Mouse (Mus musculus) C2C12 (cell line): ENCODE data around the gene Ak1. TPM values are rescaled to one million over a fixed set of nuclear protein-coding genes. Genes with fewer than 3 reads are reported as not detected.

Source experiments
- H3K27me3 ChIP-seq: one replicate; pipeline ENCODE4 v1.6.1; 2011; ENCODE audit not compliant: control insufficient read depth, insufficient read depth, insufficient read length
- H3K36me3 ChIP-seq: one replicate; pipeline ENCODE4 v1.6.1; 2011; ENCODE audit not compliant: control insufficient read depth, insufficient read depth
- H3K4me3 ChIP-seq: one replicate; pipeline ENCODE4 v1.5.1; 2011; ENCODE audit warnings: mild to moderate bottlenecking, control low read depth; ENCODE audit not compliant: poor library complexity, insufficient read depth, severe bottlenecking
- H3K79me2 ChIP-seq: one replicate; pipeline ENCODE4 v1.6.1; 2011; ENCODE audit not compliant: control insufficient read depth, insufficient read depth
- H3K79me3 ChIP-seq: one replicate; pipeline ENCODE4 v1.6.1; 2011; ENCODE audit warnings: low read depth, control low read depth
- H3ac ChIP-seq: one replicate; pipeline ENCODE3; 2011; ENCODE audit warnings: low read depth; ENCODE audit not compliant: control insufficient read depth, insufficient read length
- CEBPB ChIP-seq: IDR thresholded peaks from one replicate; pipeline ENCODE4 v1.6.1; 2011; ENCODE audit warnings: low read depth, mild to moderate bottlenecking, control low read depth, moderate library complexity
- CTCF ChIP-seq: IDR thresholded peaks from one replicate; pipeline ENCODE4 v1.5.1; 2011; ENCODE audit not compliant: control insufficient read depth, insufficient read depth, insufficient read length
- FOSL1 ChIP-seq: IDR thresholded peaks from one replicate; pipeline ENCODE4 v1.8.0; 2011; ENCODE audit warnings: mild to moderate bottlenecking, low read length; ENCODE audit not compliant: poor library complexity, insufficient read depth, severe bottlenecking
- MAX ChIP-seq: IDR thresholded peaks from one replicate; pipeline ENCODE4 v1.6.1; 2011; ENCODE audit warnings: mild to moderate bottlenecking, control low read depth
- MYOD1 ChIP-seq: IDR thresholded peaks from one replicate; pipeline ENCODE4 v1.6.1; 2011; ENCODE audit warnings: low read depth; ENCODE audit not compliant: control insufficient read depth, insufficient read length
- MYOG ChIP-seq: IDR thresholded peaks from one replicate; pipeline ENCODE4 v1.6.1; 2011; ENCODE audit not compliant: control insufficient read depth, insufficient read length; ENCODE audit errors: extremely low read depth
- USF1 ChIP-seq: IDR thresholded peaks from one replicate; pipeline ENCODE4 v1.6.1; 2011; ENCODE audit warnings: low read depth, mild to moderate bottlenecking, control low read depth, moderate library complexity
- long read RNA-seq, 2 experiments: library from polyadenylated mRNA; unstranded; transcript quantifications; one replicate each; pipeline ENCODE4 v2.0.0; 2019 to 2020
- polyA plus RNA-seq: library from polyadenylated mRNA; unstranded; fragments of >200 nt; fragmentation: generic; extraction: Trizol; gene quantifications from one replicate; pipeline ENCODE4 v1.2.1, GENCODE M21; 2012; ENCODE audit warnings: missing spikeins

Ak1 gene
- 184 TPM for polyA plus RNA-seq
- long read RNA-seq, experiment 1, transcript Ak1-202 (7 exons, 2,063 nt): minor isoform, 23 of 204 reads
- long read RNA-seq, experiment 1, transcript Ak1-201 (6 exons, 2,034 nt): major isoform, 41 of 204 reads
- long read RNA-seq, experiment 1, partial matches to known transcripts: 130 of 204 reads
- long read RNA-seq, experiment 1, other reads (novel, unspliced or antisense): 10 of 204 reads
- long read RNA-seq, experiment 2, transcript Ak1-202 (7 exons, 2,063 nt): minor isoform, 14 of 635 reads
- long read RNA-seq, experiment 2, transcript Ak1-201 (6 exons, 2,034 nt): major isoform, 152 of 635 reads
- long read RNA-seq, experiment 2, partial matches to known transcripts: 442 of 635 reads
- long read RNA-seq, experiment 2, other reads (novel, unspliced or antisense): 25 of 635 reads

- H3K79me3 ChIP-seq: no peaks in the 10 kb centered on the region
- peak within 1 kb of the TSS; percentile 13 for H3ac ChIP-seq
- peaks cover 22% of the 10 kb centered on the region for H3K36me3 ChIP-seq
- H3K79me2 ChIP-seq: no peaks in the 10 kb centered on the region
- H3K4me3 ChIP-seq: no peak within 1 kb of the TSS
- H3K27me3 ChIP-seq: no peaks in the 10 kb centered on the region
- no peak for TF ChIP-seq MYOD1
- no peak for TF ChIP-seq USF1
Measured at GRCm38 (mm10) chr2:32621517-32621859, at the start of gene Ak1. Ak1 (plus strand) TSS chr2:32621758.

GRCm38 (mm10) chr2:32572196-32572595 is 49.4 kb upstream of the Ak1 start:
- Histone ChIP-seq H3K79me2 (peaks cover 23% of the 10 kb centered on the region), H3K79me3 (peaks cover 18% of the 10 kb centered on the region), H3K4me3 (no peak overlapping the region), H3K27me3 (no peaks in the 10 kb centered on the region), H3ac (no peak overlapping the region), H3K36me3 (peaks cover 14% of the 10 kb centered on the region)
- TF ChIP-seq CEBPB (no peak), MYOD1 (no peak), FOSL1 (no peak), USF1 (no peak), CTCF (no peak), MAX (no peak), MYOG (no peak)

GRCm38 (mm10) chr2:32574497-32574896 is 47.1 kb upstream of the Ak1 start, which contains the start of gene Pip5kl1:
Pip5kl1 (plus strand) TSS chr2:32574797.
- peaks cover 23% of the 10 kb centered on the region for H3K79me2 ChIP-seq
- peaks cover 18% of the 10 kb centered on the region for H3K79me3 ChIP-seq
- peaks cover 14% of the 10 kb centered on the region for H3K36me3 ChIP-seq
- no peak within 1 kb of the TSS for H3ac ChIP-seq
- H3K27me3 ChIP-seq: no peaks in the 10 kb centered on the region
- TF ChIP-seq MAX: no peak
- no peak for TF ChIP-seq FOSL1
- TF ChIP-seq MYOG: no peak
- TF ChIP-seq MYOD1: no peak
- no peak for TF ChIP-seq CTCF
- TF ChIP-seq CEBPB: no peak
- no peak for TF ChIP-seq USF1
- no peak within 1 kb of the TSS for H3K4me3 ChIP-seq

DNA sequence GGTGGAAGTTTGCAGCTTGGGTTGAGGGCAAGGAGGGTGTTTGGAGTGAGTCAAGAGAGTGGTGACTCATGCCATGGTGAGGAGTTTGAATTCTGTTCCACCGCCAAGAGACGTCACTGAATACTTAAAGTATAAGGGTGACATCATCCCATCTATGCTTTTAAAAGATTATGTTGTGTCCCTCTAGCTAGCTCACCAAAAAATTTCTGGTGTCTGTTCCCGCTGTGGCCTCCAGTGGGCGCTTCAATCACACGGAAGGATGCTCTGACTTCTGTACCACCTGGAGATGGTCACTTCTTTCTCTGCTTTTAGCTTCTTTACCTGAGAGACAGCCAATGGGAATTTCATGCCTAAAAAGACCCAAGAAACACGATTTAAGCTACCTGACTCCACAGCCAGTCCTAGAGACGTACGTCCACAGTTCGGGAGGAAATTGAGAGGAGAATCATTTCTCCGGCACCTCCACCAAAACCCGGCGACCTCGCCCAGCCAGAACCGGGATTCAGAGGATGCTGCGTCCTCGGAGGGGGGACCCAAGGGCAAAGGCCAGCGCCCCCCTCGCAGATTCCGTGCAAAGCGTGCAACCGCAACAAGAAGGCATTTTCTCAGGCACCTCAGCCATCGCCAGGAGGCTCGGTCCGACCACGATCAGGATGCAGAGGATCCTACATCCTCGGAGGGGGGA is 46.5 kb upstream of the Ak1 start:
- peaks cover 18% of the 10 kb centered on the region for H3K79me3 ChIP-seq
- TF ChIP-seq CEBPB (no peak), FOSL1 (peak; percentile 32)
- H3ac ChIP-seq: no peak overlapping the region
- peaks cover 14% of the 10 kb centered on the region for H3K36me3 ChIP-seq
- H3K27me3 ChIP-seq: no peaks in the 10 kb centered on the region
- peaks cover 23% of the 10 kb centered on the region for H3K79me2 ChIP-seq
- H3K4me3 ChIP-seq: no peak overlapping the region

DNA sequence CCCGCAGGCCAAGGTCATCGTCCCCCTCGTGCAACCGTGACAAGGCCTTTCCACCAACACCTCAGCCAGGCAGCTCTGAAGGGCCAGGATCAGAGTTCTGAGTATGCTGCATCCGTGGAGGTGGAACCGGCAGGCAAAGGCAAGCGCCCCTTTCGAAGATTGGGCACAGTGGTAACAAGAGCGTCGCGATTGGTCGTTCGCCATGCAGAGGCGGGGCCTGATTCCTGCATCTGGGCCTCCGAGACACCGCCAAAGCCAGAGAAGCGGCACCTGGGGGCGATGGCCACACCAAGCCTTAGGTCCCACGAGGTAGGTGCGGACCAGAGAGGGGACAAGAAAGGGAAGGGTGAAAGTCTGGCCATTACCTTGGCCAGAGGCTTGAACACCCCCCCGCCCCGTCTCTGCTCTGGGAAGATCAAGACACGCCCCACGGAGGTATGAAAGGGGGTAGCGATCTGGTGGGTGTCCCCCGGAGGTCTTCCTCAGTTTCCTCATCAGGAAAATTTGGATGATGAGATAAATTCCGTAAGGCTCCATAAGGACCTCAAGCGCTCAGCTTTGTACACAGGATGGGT is 45.9 kb upstream of the Ak1 start, which contains the start of gene 9430097D07Rik:
9430097D07Rik (minus strand) TSS at position 99 of the 575 bp plus-strand sequence.
- TF ChIP-seq CTCF: no peak
- no peak for TF ChIP-seq FOSL1
- no peak for TF ChIP-seq USF1
- TF ChIP-seq MYOG: no peak
- TF ChIP-seq CEBPB: no peak
- no peak for TF ChIP-seq MAX
- no peak for TF ChIP-seq MYOD1
- Histone ChIP-seq H3K36me3 (peaks cover 14% of the 10 kb centered on the region), H3K4me3 (no peak within 1 kb of the TSS), H3K27me3 (no peaks in the 10 kb centered on the region), H3ac (no peak within 1 kb of the TSS), H3K79me3 (peaks cover 18% of the 10 kb centered on the region), H3K79me2 (peaks cover 23% of the 10 kb centered on the region)

DNA sequence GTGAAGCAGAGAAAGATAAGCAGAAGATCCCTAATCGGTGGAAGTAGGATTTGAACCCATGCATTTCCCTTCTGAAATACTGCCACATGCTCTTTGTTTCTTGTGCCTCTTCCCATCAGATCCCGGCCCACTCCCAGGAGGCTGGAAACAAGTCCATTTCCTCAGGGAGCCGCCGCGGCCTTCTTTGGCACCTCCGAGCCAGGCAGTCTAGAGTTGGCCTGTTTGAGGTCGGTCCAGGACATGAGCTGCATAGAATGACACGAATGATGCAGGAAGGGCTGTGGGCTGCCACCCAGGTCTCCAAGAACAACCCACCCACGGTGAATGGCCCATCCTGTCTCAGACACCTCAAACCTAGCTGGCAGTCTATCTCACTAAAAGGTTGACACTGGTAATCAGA is 45.0 kb upstream of the Ak1 start:
- Histone ChIP-seq H3K36me3 (peaks cover 14% of the 10 kb centered on the region), H3K27me3 (no peaks in the 10 kb centered on the region), H3K79me2 (peaks cover 14% of the 10 kb centered on the region), H3K79me3 (peaks cover 11% of the 10 kb centered on the region), H3K4me3 (no peak overlapping the region), H3ac (no peak overlapping the region)
- TF ChIP-seq MYOG (no peak), MYOD1 (no peak), USF1 (no peak), CEBPB (no peak), CTCF (no peak), MAX (no peak), FOSL1 (no peak)
